Mouse (Mus musculus) kidney, adult 18-20 months (tissue): Measurements from ENCODE around the gene Sftpd.

Experiments used
- DNase-seq: peaks from one replicate; pipeline ENCODE4 v3.0.0; 2021

The Sftpd gene

DNA sequence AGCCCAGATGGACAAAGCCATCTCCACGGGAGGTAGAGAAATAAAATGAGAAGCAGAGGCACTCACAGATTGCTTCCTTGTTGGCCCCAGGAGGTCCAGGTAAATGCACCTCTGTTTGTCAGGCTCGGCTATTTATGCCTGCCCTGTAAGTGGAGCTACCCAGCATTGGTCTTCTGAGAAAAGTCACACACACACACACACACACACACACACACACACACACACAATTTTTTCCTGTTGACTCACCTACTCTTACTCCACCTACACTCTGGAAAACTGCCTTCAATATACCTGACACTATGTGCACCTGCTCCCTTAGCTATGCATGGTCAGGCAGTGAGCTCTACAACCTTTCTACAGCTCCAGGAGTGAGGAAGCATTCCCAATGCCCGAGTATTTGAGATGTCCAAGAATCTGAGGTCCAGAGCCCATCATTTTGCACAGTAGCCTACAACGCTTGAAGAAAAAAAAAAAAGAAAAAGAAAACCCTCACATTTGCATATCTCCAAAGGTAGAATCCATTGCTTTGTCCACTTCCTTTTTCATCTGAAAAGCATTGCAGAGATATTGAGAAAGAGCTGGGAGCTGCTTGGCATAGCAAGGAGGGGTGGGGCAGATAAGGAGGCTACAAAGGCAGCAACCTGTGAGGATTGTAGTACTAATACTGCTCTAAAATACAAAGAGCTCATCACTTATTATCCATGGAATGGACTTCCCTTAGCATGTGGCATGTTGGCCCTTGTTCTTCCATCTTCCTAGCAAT lies at the start of gene Sftpd:
TSS of gene Sftpd (minus strand) at position 91 of the 763 bp plus-strand sequence.
- no peak for DNase-seq

- no peak for DNase-seq
Observed at GRCm38 (mm10) chr14:41198037-41198730, 13.2 kb upstream of the Sftpd start.

GRCm38 (mm10) chr14:41189496-41189895 lies 4.5 kb upstream of the Sftpd start:
- DNase-seq = no peak

DNA sequence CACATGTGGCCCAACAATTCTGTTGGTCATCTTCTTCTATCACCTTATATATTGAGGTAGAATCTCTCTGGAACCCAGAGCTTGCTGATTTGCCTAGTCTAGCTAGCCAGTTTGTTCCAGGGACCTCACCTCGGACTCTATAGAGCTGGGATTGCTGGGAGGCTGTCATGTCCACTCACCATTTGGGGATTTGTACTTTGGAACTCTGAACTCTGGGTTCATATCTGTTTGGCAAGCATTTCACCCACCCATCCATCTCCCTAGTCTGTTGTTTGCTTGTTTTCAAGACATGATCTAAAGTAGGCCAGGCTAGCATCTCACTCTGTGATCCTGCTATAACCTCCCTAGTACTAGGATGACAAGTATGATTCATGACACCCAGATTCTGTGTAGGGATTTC lies 10.1 kb downstream of the Sftpd start:
- no peak for DNase-seq

- no peak for DNase-seq
Observed at GRCm38 (mm10) chr14:41170514-41170913, 14.4 kb downstream of the Sftpd start.

GRCm38 (mm10) chr14:41168567-41168966 lies 16.4 kb downstream of the Sftpd start:
- DNase-seq = no peak

GRCm38 (mm10) chr14:41167278-41167677 lies 17.7 kb downstream of the Sftpd start:
- DNase-seq = no peak

DNA sequence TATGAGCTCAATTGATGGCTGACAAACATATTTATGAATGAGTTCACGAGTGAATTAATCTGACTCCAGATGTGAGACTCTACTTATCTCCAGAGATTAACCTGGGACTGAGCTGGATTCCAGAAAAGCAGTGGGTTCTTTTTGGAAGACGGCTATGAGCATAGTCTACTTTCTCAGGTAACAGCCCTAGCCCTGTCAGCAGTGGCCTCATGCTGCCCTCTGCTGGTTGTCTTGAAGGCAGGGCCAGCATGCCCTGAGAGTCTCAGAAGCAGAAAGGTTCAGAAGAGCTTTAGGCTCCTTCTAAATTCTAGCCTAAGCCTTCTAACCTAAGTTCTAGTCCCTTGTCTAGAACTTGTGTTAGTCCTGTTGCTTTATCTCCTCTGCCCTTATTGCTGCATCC lies 22.3 kb downstream of the Sftpd start:
- peak; percentile 57 for DNase-seq

DNA sequence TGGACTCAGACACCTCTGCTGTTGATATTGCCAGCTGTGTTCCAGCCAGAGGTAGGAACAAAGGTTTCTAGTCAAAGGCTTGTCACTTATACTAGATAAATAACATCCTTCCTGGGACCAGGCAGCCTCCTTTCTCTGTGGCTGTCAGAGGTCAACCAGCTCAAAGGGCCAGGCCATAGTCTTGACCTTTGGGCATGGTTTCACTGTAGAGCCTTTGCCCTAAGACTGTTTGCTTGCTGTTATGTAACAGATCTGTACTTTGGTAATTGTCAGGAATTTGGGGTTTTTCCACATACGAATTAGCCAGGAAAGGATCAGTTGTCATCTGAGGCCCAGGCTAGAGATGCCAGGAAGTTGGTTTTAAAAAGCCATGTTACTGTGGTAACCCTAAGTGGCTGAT lies 24.2 kb downstream of the Sftpd start:
- peak; percentile 38 for DNase-seq

GRCm38 (mm10) chr14:41160076-41160475 lies 24.9 kb downstream of the Sftpd start:
- no peak for DNase-seq

GRCm38 (mm10) chr14:41151220-41151898 lies 33.6 kb downstream of the Sftpd start, which contains the start of gene Mbl1:
Mbl1 (plus strand) TSS chr14:41151458.
- peak; percentile 29 for DNase-seq

DNA sequence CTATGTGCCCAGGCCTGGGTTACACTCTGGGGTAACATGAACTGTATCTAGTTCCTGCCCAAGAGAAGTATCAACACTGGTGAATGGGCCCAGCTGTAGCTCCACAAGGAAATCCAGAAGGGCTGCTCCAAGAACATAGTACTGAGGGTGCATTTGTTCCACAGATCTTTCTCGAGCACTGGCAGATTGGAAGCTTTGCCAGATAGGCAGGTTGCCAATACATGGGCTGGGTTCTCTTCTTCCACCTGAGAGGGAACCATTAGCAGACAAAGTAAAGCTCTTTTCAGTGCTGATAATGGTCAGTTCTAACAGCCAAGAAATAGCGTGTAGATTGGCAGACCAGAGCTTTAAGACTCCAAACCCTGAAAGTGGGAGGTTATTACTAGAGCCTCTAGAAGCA lies 37.6 kb downstream of the Sftpd start:
- DNase-seq = no peak

- DNase-seq = no peak
Observed at GRCm38 (mm10) chr14:41146922-41147321, 38.0 kb downstream of the Sftpd start.

DNA sequence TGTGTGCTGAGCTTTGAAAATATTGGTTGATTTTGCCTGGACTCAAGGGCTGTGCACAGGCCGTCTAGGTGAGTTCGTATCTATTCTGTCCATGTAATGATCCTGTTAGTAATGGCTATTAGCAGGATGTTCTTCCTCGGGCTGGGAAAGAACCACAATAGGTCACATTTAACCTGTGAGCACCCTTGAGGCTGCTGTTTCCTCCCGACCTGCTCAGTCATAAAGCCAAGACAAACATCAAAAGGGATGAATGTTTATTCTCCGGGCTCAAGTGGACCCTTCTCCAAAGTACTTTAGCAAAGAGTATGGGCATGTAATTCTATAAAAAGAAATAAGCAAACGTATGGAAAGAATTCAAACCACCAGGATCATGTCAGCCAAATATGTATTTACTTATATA lies 38.9 kb downstream of the Sftpd start:
- DNase-seq = no peak

GRCm38 (mm10) chr14:41140686-41141085 lies 44.3 kb downstream of the Sftpd start:
- no peak for DNase-seq

GRCm38 (mm10) chr14:41137006-41137405 lies 47.9 kb downstream of the Sftpd start:
- DNase-seq = no peak

- DNase-seq = no peak
Observed at GRCm38 (mm10) chr14:41131540-41131939, 53.4 kb downstream of the Sftpd start, which contains the start of gene Sftpa1. Sftpa1 (plus strand) TSS chr14:41131782.

DNA sequence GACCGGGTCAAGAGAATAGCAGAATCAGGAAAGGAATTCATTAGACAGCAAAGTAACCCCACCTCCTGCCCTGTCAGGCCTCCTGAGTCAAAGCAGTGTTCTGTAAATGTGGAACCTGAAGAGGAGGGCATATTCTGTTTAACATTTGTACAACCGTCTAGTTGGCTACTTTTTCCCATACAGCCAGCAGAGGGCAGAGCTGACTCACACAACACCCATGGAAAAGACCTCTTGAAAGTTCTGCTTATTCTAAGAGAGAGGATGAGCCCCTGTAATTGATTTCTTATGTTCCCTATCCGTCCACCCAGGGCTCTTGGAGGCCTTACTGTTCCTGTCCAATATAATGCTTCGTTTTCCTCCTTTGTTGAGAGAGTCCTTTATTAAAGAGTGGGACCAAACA lies 57.0 kb downstream of the Sftpd start:
- DNase-seq = peak; percentile 50

GRCm38 (mm10) chr14:41124683-41125082 lies 60.3 kb downstream of the Sftpd start:
- DNase-seq = no peak
